Mouse (Mus musculus) hindbrain, postnatal 0 days (tissue): ENCODE measurements around the gene Evi2. TPM values are rescaled to one million over a fixed set of nuclear protein-coding genes. Genes with fewer than 3 reads are reported as not detected.

Source experiments
- ATAC-seq: fragments of 200-750 bp; cut with Nextera tagmentation; 2 replicates; pipeline ENCODE4 v1.8.0; 2017; ENCODE audit warnings: mild to moderate bottlenecking, moderate TSS enrichment, moderate library complexity
- DNase-seq: peaks from one replicate; pipeline ENCODE4 v3.0.0-alpha.2; 2015; ENCODE audit warnings: low spot score
- H3K27ac ChIP-seq: fragments of 300-500 bp; sonication (generic); 2 replicates; pipeline ENCODE4 v1.5.1; 2014; ENCODE audit warnings: mild to moderate bottlenecking
- H3K27me3 ChIP-seq: fragments of 300-500 bp; sonication (generic); 2 replicates; pipeline ENCODE4 v1.6.1; 2014; ENCODE audit warnings: low read length, mixed read lengths; ENCODE audit not compliant: insufficient read depth
- H3K36me3 ChIP-seq: fragments of 300-500 bp; sonication (generic); 2 replicates; pipeline ENCODE4 v1.6.1; 2014; ENCODE audit warnings: low read length, mixed read lengths; ENCODE audit not compliant: insufficient read depth
- H3K4me1 ChIP-seq: fragments of 300-500 bp; sonication (generic); 2 replicates; pipeline ENCODE4 v1.6.1; 2014; ENCODE audit warnings: antibody characterized with exemption, low read length, mixed read lengths; ENCODE audit not compliant: insufficient read depth
- H3K4me2 ChIP-seq: fragments of 300-500 bp; sonication (generic); 2 replicates; pipeline ENCODE4 v1.6.1; 2014; ENCODE audit warnings: low read depth, mild to moderate bottlenecking, low read length, moderate library complexity, mixed read lengths
- H3K4me3 ChIP-seq: fragments of 300-500 bp; sonication (generic); 2 replicates; pipeline ENCODE4 v1.5.1; 2014; ENCODE audit warnings: low read length
- H3K9ac ChIP-seq: fragments of 300-500 bp; sonication (generic); replicated peaks from 2 replicates; pipeline ENCODE4 v1.6.1; 2014; ENCODE audit warnings: mild to moderate bottlenecking, low read length, moderate library complexity, mixed read lengths
- H3K9me3 ChIP-seq: fragments of 300-500 bp; sonication (generic); 2 replicates; pipeline ENCODE4 v1.6.1; 2016; ENCODE audit warnings: low read length, mixed read lengths
- CTCF ChIP-seq: IDR thresholded peaks from 2 replicates; pipeline ENCODE4 v1.5.1; 2016; ENCODE audit warnings: antibody characterized with exemption, control low read depth, low read depth
- whole genome bisulfite sequencing: fragments of 180-500 bp; shearing (Covaris S2); extraction: QIAGEN DNeasy Blood & Tissue Kit; methylation state at CpG from one replicate; pipeline ENCODE4 v1.1.7; 2014; 5-methylcytosine and 5-hydroxymethylcytosine counted together
- polyA plus RNA-seq: library from polyadenylated mRNA; unstranded; fragments of >200 nt; fragmentation: Nextera tagmentation; extraction: Ambion mirVana; gene quantifications from 2 replicates; pipeline ENCODE4 v1.2.1, GENCODE M21; 2015
- total RNA-seq: library from RNA; depleted of rRNA; stranded (reverse); fragments of >200 nt; gene quantifications from 2 replicates; pipeline ENCODE4 v1.2.3, GENCODE M21; 2014; rRNA removed

Evi2 gene
- 0.11 and 0.16 TPM in 2 replicates for total RNA-seq
- polyA plus RNA-seq, result 0.21 and 0.54 TPM in 2 replicates

DNA sequence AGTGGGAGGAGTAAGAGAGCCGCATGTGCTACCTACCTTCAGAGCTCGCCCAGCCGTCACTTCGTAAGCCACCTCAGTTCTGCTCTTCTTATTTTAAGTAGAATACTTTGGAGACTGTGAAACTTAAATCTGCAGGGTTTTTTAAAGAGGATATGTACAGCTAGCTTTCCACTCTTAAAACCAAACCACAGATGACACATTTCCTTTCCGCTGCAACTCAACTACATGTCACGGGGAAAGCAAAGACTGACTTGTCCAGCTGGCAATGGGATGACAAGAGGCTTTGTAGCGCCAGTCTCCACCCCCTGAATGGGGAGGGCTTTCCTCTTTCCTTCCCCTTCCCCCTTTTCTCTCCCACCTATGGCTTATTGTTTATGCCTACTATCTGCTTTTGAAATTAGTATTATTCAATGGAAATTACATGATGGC, at the start of gene Evi2, which contains the start of gene Evi2a:
Gene Evi2, minus strand, starts transcription at position 257 of the 429 bp plus-strand sequence.
Gene Evi2a, minus strand, starts transcription at position 277 of the 429 bp plus-strand sequence.
- Histone ChIP-seq H3K4me1 (0 out of 2 replicates have a peak, but pooled peaks cover 4% of the 10 kb centered on the region), H3K36me3 (no peaks in the 10 kb centered on the region; the same call in 1 of the 2 replicates), H3K4me2 (no peak within 1 kb of the TSS), H3K27ac (no peak within 1 kb of the TSS), H3K4me3 (no peak within 1 kb of the TSS), H3K27me3 (no peaks in the 10 kb centered on the region), H3K9me3 (no peaks in the 10 kb centered on the region), H3K9ac (no peak within 1 kb of the TSS)
- no peak for DNase-seq
- TF ChIP-seq CTCF, result no peak
- no peak for ATAC-seq
- WGBS, result 81% methylated on average over 7 of the region's 7 CpGs

DNA sequence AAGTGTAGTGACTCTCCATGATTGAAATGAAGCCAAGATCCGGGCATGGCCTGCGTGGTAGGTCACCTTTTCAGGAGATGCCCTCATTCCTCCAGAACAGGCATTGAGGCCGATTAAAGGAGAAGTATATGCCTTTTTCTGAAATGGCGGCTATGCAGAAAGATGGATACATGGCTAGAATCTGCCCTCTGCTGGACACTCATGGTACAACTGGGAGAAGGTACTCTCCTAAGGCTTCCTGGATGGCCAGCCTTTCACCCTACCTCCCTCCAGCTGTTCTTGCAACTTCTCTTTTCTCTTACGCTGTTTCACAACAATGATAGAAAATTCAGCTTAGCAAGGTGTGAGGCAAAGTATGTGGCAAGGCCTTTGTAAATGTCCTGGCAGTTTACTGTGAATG, 47.4 kb upstream of the Evi2 start:
- Histone ChIP-seq H3K36me3 (peaks cover 22% of the 10 kb centered on the region; the same call in 1 of the 2 replicates), H3K4me1 (no peaks in the 10 kb centered on the region), H3K4me2 (no peak overlapping the region), H3K9me3 (no peaks in the 10 kb centered on the region), H3K27me3 (no peaks in the 10 kb centered on the region), H3K9ac (no peak overlapping the region), H3K4me3 (no peak overlapping the region), H3K27ac (peak overlapping the region; percentile 32; the same call in 1 of the 2 replicates)
- peak; percentile 74 for ATAC-seq
- 53% methylated on average over 5 of the region's 5 CpGs for WGBS
- TF ChIP-seq CTCF, result peak; percentile 88
- DNase-seq, result peak; percentile 90

DNA sequence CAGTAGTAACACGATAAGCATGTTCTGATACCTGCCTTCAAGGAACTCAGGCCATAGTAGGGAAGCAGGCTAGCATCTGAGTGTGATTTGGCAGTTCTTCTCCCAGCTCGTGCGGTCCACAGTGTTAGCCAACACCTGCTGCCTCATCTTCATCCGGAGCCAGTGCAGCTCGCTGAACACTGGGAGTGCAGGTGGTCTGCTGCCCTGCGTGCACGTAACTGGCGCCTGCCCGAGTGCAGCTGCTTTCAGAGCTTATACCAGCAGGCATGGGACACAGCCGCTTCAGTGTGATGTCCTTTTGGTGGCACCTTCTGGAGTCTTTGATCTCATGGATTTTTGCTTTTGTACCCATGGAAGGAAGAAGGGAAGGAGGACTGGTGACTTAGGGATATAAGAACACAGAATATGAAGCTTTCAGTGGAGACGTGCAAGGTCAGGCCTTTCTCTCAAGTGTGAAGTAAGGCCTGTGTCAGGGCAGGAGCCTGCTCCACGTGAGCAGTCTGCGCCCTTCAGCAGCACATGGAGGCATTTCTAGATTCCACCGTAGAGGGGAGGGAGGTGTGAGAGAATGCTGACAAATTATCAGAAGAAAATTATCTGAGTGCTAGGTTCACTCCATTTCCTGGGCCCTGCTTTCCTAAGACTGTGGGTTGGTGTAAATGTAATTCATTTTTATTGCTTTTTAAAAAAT, 45.1 kb upstream of the Evi2 start:
- Histone ChIP-seq H3K4me1 (no peaks in the 10 kb centered on the region), H3K36me3 (peaks cover 30% of the 10 kb centered on the region), H3K9ac (no peak overlapping the region), H3K9me3 (no peaks in the 10 kb centered on the region), H3K27me3 (no peaks in the 10 kb centered on the region), H3K27ac (0 out of 2 replicates have a peak overlapping the region, but pooled peaks have one; percentile 1), H3K4me3 (no peak overlapping the region), H3K4me2 (no peak overlapping the region)
- DNase-seq (peak; percentile 25), ATAC-seq (no peak)
- WGBS, result 77% methylated on average over 14 of the region's 14 CpGs
- TF ChIP-seq CTCF, result no peak

DNA sequence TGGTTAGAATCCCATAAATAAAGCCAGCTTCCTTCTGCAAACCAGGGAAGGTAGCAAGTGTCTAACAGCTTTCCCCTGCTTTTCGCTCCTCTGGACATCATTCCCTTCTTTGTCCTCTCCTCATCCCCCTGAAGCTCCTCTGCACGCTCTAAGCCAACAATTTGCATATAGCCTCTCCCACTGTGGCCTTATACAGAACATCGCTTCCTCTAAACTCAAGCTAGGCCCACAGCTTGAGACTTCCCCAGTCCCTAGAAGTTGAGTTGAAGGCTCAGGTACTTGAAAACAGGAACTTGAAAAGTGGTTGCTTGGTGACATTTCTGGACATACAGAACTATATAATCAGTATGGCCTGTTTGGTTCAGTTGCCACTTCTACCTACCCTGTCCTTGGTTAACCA, 43.4 kb upstream of the Evi2 start:
- Histone ChIP-seq H3K27me3 (no peaks in the 10 kb centered on the region), H3K27ac (no peak overlapping the region), H3K36me3 (peaks cover 33% of the 10 kb centered on the region), H3K4me3 (no peak overlapping the region), H3K9ac (no peak overlapping the region), H3K4me1 (no peaks in the 10 kb centered on the region), H3K4me2 (no peak overlapping the region), H3K9me3 (no peaks in the 10 kb centered on the region)
- TF ChIP-seq CTCF, result no peak
- no peak for DNase-seq
- ATAC-seq, result no peak
- WGBS, result 69% methylated on average over 3 of the region's 3 CpGs

DNA sequence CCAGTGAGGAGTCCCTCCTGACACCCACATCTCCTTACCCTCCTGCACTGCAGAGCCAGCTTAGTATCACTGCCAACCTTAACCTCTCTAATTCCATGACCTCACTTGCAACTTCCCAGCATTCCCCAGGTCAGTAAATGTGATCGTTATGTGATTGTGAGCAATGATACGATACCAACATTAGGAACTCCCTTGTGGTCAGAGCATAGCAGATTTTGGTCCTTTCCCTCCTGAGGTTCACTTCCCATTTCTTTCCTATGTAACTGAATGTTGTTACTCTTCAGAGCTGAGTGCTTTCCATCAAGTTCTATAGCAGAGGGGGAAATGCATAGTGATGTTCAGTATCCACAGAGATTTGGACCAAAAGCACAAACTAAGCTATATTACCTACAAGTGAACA, 39.9 kb upstream of the Evi2 start:
- no peaks in the 10 kb centered on the region for H3K4me1 ChIP-seq
- WGBS, result 85% methylated on average over 2 of the region's 2 CpGs
- H3K9ac ChIP-seq, result no peak overlapping the region
- H3K27me3 ChIP-seq, result no peaks in the 10 kb centered on the region
- ATAC-seq (no peak), DNase-seq (no peak)
- no peak overlapping the region for H3K4me2 ChIP-seq
- TF ChIP-seq CTCF, result no peak
- H3K36me3 ChIP-seq, result peaks cover 51% of the 10 kb centered on the region
- H3K27ac ChIP-seq, result no peak overlapping the region
- no peak overlapping the region for H3K4me3 ChIP-seq
- no peaks in the 10 kb centered on the region for H3K9me3 ChIP-seq

GRCm38 (mm10) chr11:79568197-79568911, 38.0 kb upstream of the Evi2 start:
- Histone ChIP-seq H3K9me3 (no peaks in the 10 kb centered on the region), H3K9ac (no peak overlapping the region), H3K4me3 (no peak overlapping the region), H3K4me2 (no peak overlapping the region), H3K36me3 (peaks cover 51% of the 10 kb centered on the region), H3K27me3 (no peaks in the 10 kb centered on the region), H3K4me1 (no peaks in the 10 kb centered on the region), H3K27ac (no peak overlapping the region)
- whole genome bisulfite sequencing, result 88% methylated on average over 11 of the region's 11 CpGs
- ATAC-seq (no peak), DNase-seq (no peak)
- TF ChIP-seq CTCF, result no peak
